Mouse (Mus musculus): ENCODE data around the gene Nudt4.

Gene Nudt4

DNA sequence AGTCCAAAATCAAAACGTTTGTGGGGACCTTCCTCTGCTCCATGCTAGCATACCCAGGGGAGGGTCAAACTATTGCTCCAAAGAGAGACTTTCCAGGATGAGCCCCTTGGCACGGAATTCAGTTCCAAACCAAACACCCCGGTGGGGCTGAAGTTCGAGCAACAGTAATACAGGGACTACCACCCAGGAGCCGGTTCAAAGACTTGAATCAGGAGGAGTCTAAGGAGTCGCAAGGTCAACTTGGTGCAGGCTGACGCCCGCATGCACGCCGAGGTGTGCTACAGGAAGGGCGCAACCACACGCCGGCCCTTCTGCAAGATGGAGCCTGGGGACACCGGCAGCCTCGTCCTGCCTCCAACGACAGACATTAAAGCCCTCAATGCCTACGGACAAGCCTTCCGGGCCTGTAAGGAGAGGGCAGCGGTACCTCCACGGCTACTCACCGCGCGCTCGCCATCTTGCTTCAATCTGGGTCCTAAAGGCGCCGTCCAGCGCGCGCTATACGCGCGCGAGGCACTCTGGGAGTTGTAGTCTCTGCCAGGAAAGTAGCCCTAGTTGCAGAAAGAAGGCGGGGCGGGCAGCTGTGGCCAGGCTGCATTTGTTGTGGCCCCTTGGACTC lies 62.4 kb downstream of the Nudt4 start, which contains the start of gene Mrpl42:
Gene Mrpl42, minus strand, starts transcription at position 478 of the 619 bp plus-strand sequence.
- DNase-seq (ENCODE audit: low spot score in 2 of 2) = peak; percentile 64 to 75

DNA sequence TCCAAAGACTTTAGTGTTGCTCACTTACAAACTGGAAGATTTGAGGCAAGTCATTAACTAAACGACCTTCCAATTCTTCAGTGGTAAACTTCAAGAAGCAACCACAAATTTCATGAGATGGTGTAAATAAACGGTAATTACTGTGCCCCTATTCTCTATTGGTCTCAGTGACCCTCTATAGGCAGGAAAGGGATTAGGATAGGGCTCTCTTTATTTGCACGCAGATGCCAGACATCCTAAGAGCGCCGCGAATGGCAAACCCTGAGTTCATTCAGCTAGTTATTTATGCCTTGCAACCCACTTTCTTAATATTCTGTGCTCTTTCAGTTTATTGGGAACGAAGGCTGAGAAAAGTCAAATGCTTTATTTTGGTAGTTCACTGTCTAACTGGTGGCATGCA lies 62.9 kb downstream of the Nudt4 start:
- DNase-seq (ENCODE audit: low spot score in 2 of 2) = no peak

Data from frontal cortex, postnatal 14 days (tissue).